Mouse (Mus musculus): ENCODE measurements around the gene Muc5b.
A peak's percentile ranks its signal among the peaks of the same experiment; 100 is the strongest.
"Not testable (repeated sequence)": the region's sequence is repeated elsewhere in the genome, so short reads cannot be mapped to it uniquely, and the experiment has no call there.

Gene Muc5b

DNA sequence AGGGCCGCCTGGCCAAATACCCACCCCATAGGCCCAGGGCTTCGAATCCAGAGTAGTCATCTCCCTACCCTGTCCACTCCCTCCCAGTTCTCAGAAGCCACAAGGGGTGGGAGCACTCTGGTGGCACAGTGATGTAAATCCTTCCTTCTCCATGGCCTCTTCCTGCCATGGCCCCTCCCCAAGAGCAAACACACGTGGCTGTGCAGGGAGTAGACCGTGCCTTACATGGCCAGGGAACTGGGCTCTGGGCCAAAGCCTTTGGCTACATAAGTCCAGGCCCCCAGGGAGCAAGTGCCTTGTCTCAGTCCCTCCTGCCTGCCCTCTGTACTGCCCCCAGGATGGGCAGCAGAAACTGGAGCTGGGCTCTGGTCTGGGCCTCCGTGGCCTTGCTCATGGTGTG lies at the start of gene Muc5b:
Muc5b (plus strand) TSS at position 292 of the 400 bp plus-strand sequence.
- DNase-seq: no peak

- DNase-seq: no peak
Measured at GRCm38 (mm10) chr7:141794251-141794650, 44.6 kb upstream of the Muc5b start.

GRCm38 (mm10) chr7:141803206-141803605 lies 35.7 kb upstream of the Muc5b start:
- DNase-seq: no peak

GRCm38 (mm10) chr7:141805384-141805783 lies 33.5 kb upstream of the Muc5b start:
- DNase-seq: peak; percentile 87

- DNase-seq: not testable (repeated sequence)
Measured at GRCm38 (mm10) chr7:141807823-141808222, 31.0 kb upstream of the Muc5b start.

DNA sequence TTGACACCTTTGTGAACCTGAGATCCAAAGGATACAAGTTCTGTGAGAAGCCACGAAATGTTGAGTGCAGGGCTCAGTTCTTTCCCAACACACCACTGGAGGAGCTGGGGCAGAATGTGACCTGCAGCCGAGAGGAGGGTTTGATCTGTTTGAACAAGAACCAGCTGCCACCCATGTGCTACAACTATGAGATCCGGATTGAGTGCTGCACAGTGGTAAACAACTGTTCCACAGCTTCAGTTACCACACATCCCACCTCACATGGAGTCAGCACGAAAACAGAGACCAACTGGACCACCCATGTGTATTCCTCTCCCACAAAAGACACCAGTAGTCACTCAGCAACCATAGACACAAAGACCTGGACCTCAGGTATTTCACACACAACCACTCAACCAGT lies 28.9 kb upstream of the Muc5b start:
- not testable (repeated sequence) for DNase-seq

GRCm38 (mm10) chr7:141813321-141813720 lies 25.5 kb upstream of the Muc5b start:
- DNase-seq: no peak

DNA sequence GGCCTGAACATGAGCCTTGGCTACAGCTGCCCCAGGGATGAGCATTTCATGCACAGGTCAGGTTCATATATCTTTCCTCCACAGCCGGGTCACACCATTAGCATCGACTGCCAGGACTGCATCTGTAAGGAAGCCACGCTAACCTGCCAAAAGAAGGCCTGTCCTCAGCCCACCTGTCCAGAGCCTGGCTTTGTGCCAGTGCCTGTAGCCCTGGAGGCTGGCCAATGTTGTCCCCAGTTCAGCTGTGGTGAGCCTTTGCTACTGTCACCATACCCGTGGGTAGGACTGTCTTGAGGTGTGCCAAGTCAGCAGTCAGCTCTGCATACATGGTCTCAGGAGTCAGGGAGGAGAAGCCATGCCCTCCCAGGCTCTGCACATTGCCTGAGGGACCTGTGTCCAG lies 23.5 kb upstream of the Muc5b start:
- DNase-seq: no peak

- no peak for DNase-seq
Measured at GRCm38 (mm10) chr7:141817355-141818075, 21.4 kb upstream of the Muc5b start.

DNA sequence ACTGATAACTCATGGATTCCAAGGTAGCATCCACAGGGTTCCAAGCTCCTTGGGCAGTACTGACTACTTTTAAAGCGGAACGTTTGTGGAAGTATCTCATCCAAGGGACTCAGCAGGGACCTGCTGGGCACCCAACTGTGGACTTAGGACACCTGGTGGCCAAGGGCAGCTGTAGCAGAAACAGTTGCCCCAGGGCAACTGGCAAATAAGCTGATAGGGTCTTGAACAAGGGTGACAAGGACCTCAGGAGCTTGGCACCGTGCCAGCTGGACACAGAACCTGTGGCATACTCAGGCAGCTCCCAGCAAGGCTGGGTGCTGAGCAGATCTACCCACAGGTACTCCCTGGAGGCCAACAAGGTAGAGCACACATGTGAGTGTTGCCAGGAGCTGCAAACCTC lies 20.6 kb upstream of the Muc5b start:
- no peak for DNase-seq

- DNase-seq: no peak
Measured at GRCm38 (mm10) chr7:141822582-141823261, 16.1 kb upstream of the Muc5b start.

GRCm38 (mm10) chr7:141823699-141824098 lies 15.2 kb upstream of the Muc5b start:
- DNase-seq: no peak

GRCm38 (mm10) chr7:141824398-141824797 lies 14.5 kb upstream of the Muc5b start:
- no peak for DNase-seq

- no peak for DNase-seq
Measured at GRCm38 (mm10) chr7:141835941-141836340, 2.9 kb upstream of the Muc5b start.

GRCm38 (mm10) chr7:141836423-141836822 lies 2.4 kb upstream of the Muc5b start:
- DNase-seq: no peak

DNA sequence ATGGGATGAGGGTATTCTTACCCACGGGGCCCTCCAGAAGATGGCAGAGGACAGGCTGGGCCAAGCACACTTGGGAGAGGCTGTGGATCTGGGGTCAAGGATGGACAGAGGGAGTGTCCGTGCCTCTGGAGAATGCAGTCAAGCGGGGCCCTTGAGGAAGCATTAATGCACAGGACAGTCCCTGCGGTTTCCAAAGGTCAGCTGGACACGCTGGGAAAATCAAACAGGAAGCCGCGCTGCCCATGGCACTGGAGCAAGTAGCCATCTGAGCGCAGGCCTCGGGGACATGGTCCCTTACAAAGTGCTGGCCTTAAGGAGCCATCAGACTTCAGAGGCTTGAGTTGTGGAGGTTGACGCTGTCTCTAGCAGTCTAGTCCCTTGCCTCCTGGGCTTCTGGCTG lies 1.5 kb downstream of the Muc5b start:
- DNase-seq: no peak

DNA sequence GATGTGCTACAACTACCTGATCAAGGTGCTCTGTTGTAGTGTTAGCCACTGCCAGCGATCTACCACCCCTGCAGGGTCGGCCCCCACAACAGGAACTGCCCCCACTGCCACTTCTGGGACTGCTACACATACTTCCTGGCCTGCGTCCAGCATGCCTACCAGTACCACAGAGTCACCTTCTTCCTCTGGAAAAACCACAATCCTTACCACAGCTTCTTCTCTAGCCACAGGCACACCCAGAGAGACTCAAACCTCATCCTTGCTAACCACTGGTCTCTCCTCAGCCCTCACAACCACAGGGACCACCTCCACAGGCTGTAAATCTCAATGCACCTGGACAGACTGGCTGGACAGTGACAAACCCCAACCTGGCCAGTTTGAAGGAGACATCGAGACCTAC lies 22.2 kb downstream of the Muc5b start:
- DNase-seq: no peak

- no peak for DNase-seq
Measured at GRCm38 (mm10) chr7:141869644-141870043, 30.8 kb downstream of the Muc5b start.

- no peak for DNase-seq
Measured at GRCm38 (mm10) chr7:141870553-141870952, 31.7 kb downstream of the Muc5b start.

DNA sequence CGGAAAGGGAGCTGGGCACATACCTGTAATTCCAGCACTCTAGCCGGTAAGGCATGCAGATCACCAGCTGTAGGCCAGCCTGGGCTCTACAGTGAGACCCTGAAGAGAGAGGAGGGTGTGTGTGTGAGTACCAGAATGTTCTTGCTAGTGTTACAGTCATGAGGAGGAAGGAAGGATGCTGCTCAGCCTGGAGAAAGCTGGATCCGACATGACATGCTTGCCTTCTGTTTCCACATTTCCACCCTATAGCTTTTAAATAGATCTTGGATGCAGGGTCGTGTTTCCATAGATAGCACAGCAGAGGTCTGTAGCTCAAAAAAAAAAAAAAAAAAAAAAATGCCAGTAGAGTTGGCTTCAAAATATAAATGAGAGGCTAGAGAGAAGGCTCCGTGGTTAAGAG lies 36.0 kb downstream of the Muc5b start:
- DNase-seq: no peak

DNA sequence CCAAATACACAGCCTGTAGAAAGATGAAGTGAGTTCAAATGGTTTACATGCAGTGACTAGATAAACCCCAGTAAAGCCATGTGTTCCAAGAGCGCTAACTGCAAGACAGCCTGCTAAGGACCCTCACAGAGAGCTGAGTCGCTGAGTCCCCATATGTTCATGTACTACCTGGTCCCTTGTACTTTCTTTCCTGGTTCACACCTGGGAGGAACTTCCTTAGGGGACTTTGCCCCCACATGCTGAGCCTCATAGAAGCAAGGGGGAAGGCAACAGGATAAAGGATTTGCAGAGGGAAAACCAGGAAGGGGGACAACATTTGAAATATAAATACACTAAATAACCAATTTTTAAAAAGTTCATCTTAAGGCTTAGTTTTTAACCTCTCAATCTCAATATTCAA lies 39.9 kb downstream of the Muc5b start:
- DNase-seq: no peak

DNA sequence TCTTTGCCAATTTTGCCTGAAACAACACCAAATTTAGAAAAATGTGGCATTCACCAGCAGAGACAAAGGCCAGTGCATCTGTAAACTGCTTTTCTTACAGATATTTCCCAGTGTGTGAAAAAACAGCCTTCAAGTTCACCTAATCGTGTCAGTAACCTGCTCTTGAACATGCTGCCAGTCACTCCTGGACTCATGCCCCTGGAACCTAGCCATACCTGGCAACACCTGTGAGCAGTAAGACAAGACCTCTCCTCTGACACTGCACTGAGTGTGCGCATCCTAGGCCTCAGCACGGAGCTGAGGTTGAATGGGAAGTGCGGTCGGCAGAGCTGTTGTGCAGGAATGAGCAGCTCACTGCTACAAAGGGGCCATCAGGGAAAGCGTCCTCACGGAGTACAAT lies 53.3 kb downstream of the Muc5b start:
- no peak for DNase-seq

DNA sequence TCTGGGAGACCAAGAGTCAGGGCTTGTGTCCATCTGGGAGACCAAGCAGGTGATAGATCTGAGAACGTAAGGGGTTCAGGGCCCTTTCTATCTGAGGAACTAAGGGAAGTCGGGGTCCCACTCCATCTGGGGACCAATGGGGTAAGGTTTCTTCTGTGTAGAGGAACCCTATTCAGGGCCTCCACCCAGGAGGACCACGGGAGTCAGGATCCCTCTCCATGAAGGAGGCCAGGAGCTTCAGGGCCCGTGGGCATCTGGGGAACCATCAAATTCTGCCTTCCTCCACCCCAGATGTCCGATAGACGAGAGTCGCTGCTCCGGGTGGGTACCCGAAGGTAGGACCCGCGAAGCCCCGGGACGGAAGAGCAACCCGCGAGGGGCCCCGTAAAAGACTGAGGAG lies 63.0 kb downstream of the Muc5b start:
- peak; percentile 23 for DNase-seq

GRCm38 (mm10) chr7:141902269-141902729 lies 63.4 kb downstream of the Muc5b start:
- DNase-seq: peak; percentile 98

DNA sequence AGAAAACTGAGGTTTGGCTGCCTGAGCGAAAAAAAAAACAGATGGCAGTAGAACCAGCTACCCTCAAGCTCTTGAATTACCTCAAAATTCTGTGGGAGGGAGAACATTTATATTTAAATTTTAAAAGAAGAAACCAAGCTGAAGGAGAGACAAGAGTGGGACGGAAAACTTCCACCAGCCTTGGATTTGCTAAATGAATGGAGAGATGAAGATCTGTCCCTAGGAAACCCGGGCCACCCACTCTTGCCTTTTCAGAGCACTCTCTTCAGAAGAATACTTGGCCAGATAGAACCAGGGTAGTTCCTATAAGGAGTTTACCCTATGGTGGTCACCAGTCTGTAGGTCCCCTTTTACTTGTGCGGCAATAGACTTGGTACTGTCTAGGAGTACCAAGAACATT lies 63.9 kb downstream of the Muc5b start:
- DNase-seq: peak; percentile 51

All from layer of hippocampus, adult 9-11 months (tissue).